Mouse (Mus musculus) limb, embryonic 11.5 days (tissue): ENCODE data around the gene Tmc7. TPM values are rescaled to one million over a fixed set of nuclear protein-coding genes. Genes with fewer than 3 reads are reported as not detected.

ENCODE experiments used
- ATAC-seq: fragments of 200-750 bp; cut with Nextera tagmentation; 2 replicates; pipeline ENCODE4 v1.8.0; 2017; ENCODE audit warnings: low read depth; ENCODE audit not compliant: insufficient number of reproducible peaks, low FRiP score, low TSS enrichment
- DNase-seq: peaks from one replicate; pipeline ENCODE4 v3.0.0-alpha.2; 2015; ENCODE audit warnings: low spot score
- H3K27ac ChIP-seq: fragments of 300-500 bp; sonication (generic); replicated peaks from 2 replicates; pipeline ENCODE4 v1.5.1; 2014; ENCODE audit warnings: low read depth, mild to moderate bottlenecking, low read length
- H3K27me3 ChIP-seq: fragments of 300-500 bp; sonication (generic); 2 replicates; pipeline ENCODE4 v1.6.1; 2014; ENCODE audit warnings: mild to moderate bottlenecking, low read length, mixed read lengths; ENCODE audit not compliant: control insufficient read depth, insufficient read depth
- H3K36me3 ChIP-seq: fragments of 300-500 bp; sonication (generic); 2 replicates; pipeline ENCODE4 v1.6.1; 2014; ENCODE audit warnings: mild to moderate bottlenecking, low read length, moderate library complexity, mixed read lengths; ENCODE audit not compliant: control insufficient read depth, insufficient read depth
- H3K4me1 ChIP-seq: fragments of 300-500 bp; sonication (generic); 2 replicates; pipeline ENCODE4 v1.6.1; 2014; ENCODE audit warnings: low read length, mixed read lengths; ENCODE audit not compliant: control insufficient read depth, insufficient read depth
- H3K4me2 ChIP-seq: fragments of 300-500 bp; sonication (generic); 2 replicates; pipeline ENCODE4 v1.6.1; 2014; ENCODE audit warnings: low read depth, mild to moderate bottlenecking, moderate library complexity; ENCODE audit not compliant: severe bottlenecking
- H3K4me3 ChIP-seq: fragments of 300-500 bp; sonication (generic); 2 replicates; pipeline ENCODE4 v1.5.1; 2014; ENCODE audit warnings: low read depth, low read length
- H3K9ac ChIP-seq: fragments of 300-500 bp; sonication (generic); 2 replicates; pipeline ENCODE4 v1.6.1; 2014; ENCODE audit warnings: mild to moderate bottlenecking, low read length
- H3K9me3 ChIP-seq: fragments of 300-500 bp; sonication (generic); 2 replicates; pipeline ENCODE4 v1.6.1; 2016; ENCODE audit warnings: low read length; ENCODE audit not compliant: control insufficient read depth
- WGBS: fragments of 180-500 bp; shearing (Covaris S2); extraction: QIAGEN DNeasy Blood & Tissue Kit; methylation state at CpG from one replicate; pipeline ENCODE4 v1.1.7; 2014; 5-methylcytosine and 5-hydroxymethylcytosine counted together
- polyA plus RNA-seq: library from polyadenylated mRNA; unstranded; fragments of >200 nt; fragmentation: Nextera tagmentation; extraction: Ambion mirVana; gene quantifications from 2 replicates; pipeline ENCODE4 v1.2.1, GENCODE M21; 2014

Tmc7 gene
- polyA plus RNA-seq, 1 experiment from 2014 or later, result 4.6 TPM

DNA sequence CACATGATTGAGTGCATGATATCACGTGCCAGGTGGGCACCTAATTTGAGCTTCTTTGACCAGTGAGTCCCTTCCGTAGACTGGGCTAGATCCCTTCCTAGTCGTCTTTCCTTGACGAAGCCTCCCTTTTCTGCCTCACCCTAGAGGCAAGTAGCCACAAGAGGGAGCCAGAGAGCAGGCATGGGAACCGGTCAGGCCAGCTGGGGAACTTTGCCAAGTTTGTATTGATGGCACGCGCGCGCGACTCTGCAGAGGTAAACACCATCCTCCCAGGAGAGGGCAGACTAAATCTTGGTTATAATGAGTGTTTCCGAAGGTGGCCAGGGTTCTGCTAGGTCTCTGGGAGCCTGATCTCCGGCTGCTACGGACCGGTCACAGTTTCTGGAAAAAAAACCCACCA, 10.7 kb upstream of the Tmc7 start:
- Histone ChIP-seq H3K4me1 (peaks cover 17% of the 10 kb centered on the region), H3K4me3 (no peak overlapping the region), H3K9me3 (no peaks in the 10 kb centered on the region), H3K27me3 (peaks cover 15% of the 10 kb centered on the region), H3K9ac (no peak overlapping the region), H3K4me2 (peak overlapping the region; percentile 2; the same call in 1 of the 2 replicates), H3K27ac (no peak overlapping the region), H3K36me3 (no peaks in the 10 kb centered on the region)
- peak; percentile 98 for DNase-seq
- 2% methylated on average over 14 of the region's 14 CpGs for WGBS
- no peak for ATAC-seq

DNA sequence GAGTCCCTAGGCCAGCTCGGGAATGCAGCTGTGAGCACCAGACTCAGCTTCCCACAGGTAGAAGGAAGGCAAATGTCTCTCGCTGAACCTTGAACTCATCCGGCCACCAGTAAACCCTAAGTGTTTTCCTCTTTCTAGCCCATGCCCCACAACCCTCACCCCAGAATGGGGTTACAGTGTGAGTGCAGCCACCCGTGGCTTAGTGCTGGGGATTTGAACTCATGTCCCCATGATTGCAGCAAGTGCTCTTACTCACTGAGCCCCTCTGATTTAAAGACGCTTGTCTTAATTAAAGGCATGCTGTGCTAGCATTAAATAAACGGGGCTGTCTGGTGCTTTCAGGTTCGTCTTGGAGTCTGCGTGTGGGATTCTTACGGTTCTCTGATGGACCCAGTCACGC, 10.1 kb upstream of the Tmc7 start:
- WGBS, result 25% methylated on average over 10 of the region's 10 CpGs
- Histone ChIP-seq H3K4me1 (peaks cover 17% of the 10 kb centered on the region), H3K9ac (no peak overlapping the region), H3K27me3 (peaks cover 15% of the 10 kb centered on the region), H3K4me3 (no peak overlapping the region), H3K27ac (no peak overlapping the region), H3K9me3 (no peaks in the 10 kb centered on the region), H3K36me3 (no peaks in the 10 kb centered on the region), H3K4me2 (peak overlapping the region; percentile 15; the same call in 1 of the 2 replicates)
- ATAC-seq, result no peak
- DNase-seq, result no peak

DNA sequence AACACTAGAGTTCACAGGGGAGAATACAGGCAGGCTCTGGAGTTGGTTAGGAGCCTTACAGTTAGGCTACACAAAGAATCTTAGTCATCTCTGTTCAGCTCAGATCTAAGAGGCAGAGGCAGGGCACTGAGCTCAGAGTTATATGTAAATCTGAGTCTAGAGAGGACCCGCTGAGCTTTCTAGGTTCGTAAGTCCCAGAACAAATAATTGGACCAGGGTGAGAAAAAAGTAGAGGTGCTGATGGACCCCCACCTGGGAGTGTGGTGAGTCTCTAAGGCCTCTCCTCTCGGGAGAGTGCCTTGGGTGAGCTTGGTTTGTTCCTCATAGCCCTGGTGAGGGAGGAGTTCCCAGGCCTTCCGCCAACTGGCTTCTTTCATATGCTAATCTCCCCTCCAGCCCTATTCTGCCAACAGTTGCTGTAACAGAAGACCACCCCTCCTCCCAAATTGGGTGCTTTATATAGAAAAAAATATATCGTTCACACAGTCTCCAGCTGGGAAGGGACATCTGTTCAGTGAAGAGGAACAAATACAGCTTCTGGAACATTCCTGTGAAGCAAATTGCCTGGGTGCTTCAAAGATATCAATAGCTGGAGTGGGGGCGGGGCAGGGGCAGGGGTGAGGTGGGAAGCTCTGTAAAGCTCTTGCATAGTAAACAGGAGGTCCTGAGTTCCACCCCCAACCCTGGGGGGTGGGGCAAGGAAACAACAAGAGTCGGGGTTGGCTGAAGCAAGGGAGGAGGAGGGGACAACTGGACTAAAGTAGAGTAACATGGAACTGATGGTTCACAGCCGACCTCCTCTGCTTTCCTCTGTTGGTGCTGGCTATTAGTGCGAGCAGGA, 9.3 kb upstream of the Tmc7 start:
- H3K9ac ChIP-seq, result no peak overlapping the region
- no peak overlapping the region for H3K4me3 ChIP-seq
- H3K36me3 ChIP-seq, result no peaks in the 10 kb centered on the region
- peak; percentile 75 for DNase-seq
- H3K27me3 ChIP-seq, result peaks cover 15% of the 10 kb centered on the region
- 10% methylated on average over 9 of the region's 9 CpGs for WGBS
- H3K4me1 ChIP-seq, result peaks cover 17% of the 10 kb centered on the region
- H3K9me3 ChIP-seq, result no peaks in the 10 kb centered on the region
- peak; percentile 76 for ATAC-seq
- H3K4me2 ChIP-seq, result peak overlapping the region; percentile 15; the same call in 1 of the 2 replicates
- H3K27ac ChIP-seq, result peak overlapping the region; percentile 30; the same call in 1 of the 2 replicates

DNA sequence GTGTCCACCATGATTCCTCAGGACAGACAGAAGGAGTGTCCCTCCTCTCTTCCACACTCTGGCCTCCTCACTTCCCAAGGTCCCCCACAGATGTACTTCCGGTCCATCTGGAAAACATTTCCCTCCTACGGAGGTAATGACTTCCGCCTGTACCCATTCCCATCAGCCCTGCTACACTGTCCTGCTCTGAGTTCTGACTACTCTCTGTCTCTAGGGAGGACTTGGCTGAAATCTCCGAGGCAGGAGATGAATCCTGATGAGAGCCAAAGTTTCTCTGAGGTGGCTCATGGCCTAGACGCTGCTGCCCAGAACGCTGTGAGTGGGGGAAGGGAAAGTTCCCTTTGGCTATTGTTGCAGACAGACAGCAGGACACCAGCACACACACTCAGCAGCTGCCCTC, 7.6 kb upstream of the Tmc7 start:
- Histone ChIP-seq H3K4me1 (peaks cover 15% of the 10 kb centered on the region), H3K9ac (peak overlapping the region; percentile 22; the same call in 1 of the 2 replicates), H3K4me2 (peak overlapping the region; percentile 24; the same call in 1 of the 2 replicates), H3K27me3 (peaks cover 11% of the 10 kb centered on the region), H3K36me3 (no peaks in the 10 kb centered on the region), H3K27ac (no peak overlapping the region; the same call in 1 of the 2 replicates), H3K4me3 (no peak overlapping the region), H3K9me3 (no peaks in the 10 kb centered on the region)
- DNase-seq (peak; percentile 54), ATAC-seq (0 out of 2 replicates have a peak, but pooled peaks have one; percentile 41)
- 16% methylated on average over 6 of the region's 6 CpGs for WGBS

DNA sequence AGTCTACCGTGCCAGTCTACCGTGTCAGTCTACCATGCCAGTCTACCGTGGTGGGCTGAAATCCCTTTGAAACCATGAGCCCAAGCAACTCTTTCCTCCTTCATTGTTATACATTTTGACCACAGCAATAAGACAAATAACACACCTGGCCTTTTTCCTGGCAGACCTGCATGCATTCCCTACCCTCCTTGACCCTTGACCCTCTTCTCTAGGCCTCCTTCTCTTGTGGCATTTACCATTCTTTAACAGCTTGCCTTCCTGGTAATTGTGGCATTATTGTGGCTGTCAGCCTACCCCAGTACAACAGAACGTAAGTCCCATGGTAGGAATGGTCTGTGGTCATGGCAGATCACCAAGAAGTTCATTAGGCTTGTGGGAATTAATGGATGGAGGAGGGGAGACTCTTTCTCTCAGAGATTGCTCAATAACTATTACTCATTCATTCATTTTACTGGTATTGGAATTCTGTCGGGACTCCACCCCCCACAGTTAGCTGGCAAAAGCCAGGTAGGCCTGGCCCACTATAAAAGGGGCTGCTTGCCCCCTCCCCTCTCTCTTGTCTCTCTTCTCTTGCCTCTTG, 6.3 kb upstream of the Tmc7 start:
- 96% methylated on average over 5 of the region's 5 CpGs for WGBS
- H3K4me2 ChIP-seq, result no peak overlapping the region
- ATAC-seq, result no peak

DNA sequence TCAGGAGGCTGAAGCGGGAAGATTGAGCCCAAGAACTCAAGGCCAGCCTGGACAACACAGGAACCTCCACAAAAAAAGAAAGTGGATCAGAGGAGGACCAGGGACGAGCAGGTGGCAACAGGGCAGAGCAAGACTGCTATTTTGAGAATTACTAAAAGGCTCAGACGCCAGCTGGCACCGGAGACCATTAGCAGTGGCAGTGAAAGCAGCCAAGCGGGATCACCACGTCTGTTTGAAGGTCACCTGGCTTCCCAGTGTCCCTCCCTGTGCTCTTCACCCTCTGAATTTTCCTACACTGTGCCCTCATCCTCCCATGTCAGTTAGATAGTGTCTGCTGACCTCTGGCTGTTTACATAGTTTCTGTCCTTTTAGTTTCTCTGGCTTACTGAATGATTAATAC, 1.3 kb upstream of the Tmc7 start:
- no peaks in the 10 kb centered on the region for H3K36me3 ChIP-seq
- 77% methylated on average over 6 of the region's 6 CpGs for WGBS
- no peak overlapping the region for H3K27ac ChIP-seq
- H3K4me2 ChIP-seq, result no peak overlapping the region
- H3K27me3 ChIP-seq, result no peaks in the 10 kb centered on the region
- ATAC-seq, result no peak
- 0 out of 2 replicates have a peak, but pooled peaks cover 3% of the 10 kb centered on the region for H3K4me1 ChIP-seq
- H3K9ac ChIP-seq, result no peak overlapping the region
- H3K4me3 ChIP-seq, result no peak overlapping the region
- no peaks in the 10 kb centered on the region for H3K9me3 ChIP-seq
- no peak for DNase-seq

More for the DNA sequence above, 6.3 kb upstream of the Tmc7 start:
- no peak overlapping the region for H3K9ac ChIP-seq
- no peak overlapping the region for H3K4me3 ChIP-seq
- no peaks in the 10 kb centered on the region for H3K9me3 ChIP-seq
- H3K27me3 ChIP-seq, result no peaks in the 10 kb centered on the region
- no peaks in the 10 kb centered on the region for H3K36me3 ChIP-seq
- H3K27ac ChIP-seq, result no peak overlapping the region
- H3K4me1 ChIP-seq, result peaks cover 14% of the 10 kb centered on the region
- no peak for DNase-seq

DNA sequence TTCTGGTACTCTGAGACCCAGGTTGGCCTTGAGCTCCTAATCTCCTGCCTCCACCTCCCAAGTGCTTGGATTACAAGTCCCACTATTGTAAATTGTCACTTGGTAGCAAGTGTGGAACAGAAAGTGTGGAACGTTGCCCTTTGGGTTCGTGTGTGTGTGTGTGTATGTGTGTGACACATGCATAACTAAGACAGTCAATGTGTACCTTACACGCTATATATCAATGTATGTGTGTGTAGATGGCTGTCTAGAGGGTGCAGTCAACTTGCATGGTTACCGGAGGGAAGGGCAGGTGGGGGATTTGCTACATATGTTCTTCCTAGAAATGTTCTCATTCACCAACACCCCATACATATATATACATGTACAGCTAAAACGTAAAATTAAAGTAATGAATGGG, 390 bp upstream of the Tmc7 start:
- Histone ChIP-seq H3K4me2 (peak overlapping the region; percentile 93), H3K27me3 (no peaks in the 10 kb centered on the region), H3K9me3 (no peaks in the 10 kb centered on the region), H3K9ac (no peak overlapping the region), H3K36me3 (no peaks in the 10 kb centered on the region), H3K4me3 (peak overlapping the region; percentile 62), H3K27ac (no peak overlapping the region), H3K4me1 (0 out of 2 replicates have a peak, but pooled peaks cover 3% of the 10 kb centered on the region)
- 73% methylated on average over 5 of the region's 5 CpGs for whole genome bisulfite sequencing
- ATAC-seq (peak; percentile 23; the same call in 1 of the 2 replicates), DNase-seq (no peak)

DNA sequence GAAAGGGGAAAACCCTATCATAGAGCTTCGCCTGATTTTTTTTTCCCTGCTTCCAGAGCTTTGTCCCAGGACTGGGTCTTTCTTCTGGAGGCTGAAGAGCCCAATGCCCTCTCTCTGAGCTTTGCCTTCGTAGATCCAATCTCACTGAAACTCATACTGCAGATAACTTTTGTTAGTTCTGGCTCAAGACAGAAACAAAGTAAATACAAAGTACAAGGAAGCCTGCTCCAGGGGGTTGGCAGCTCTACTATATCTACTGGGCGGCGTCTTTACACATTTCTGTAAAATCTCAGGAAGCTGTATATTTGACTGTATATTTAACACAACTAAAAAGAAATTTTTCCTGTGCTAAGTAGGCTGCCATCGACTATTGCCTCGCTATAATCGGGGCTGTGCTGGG, 715 bp downstream of the Tmc7 start:
- H3K27ac ChIP-seq, result no peak overlapping the region
- DNase-seq, result no peak
- peak overlapping the region; percentile 62; the same call in 1 of the 2 replicates for H3K4me3 ChIP-seq
- H3K27me3 ChIP-seq, result no peaks in the 10 kb centered on the region
- 0 out of 2 replicates have a peak, but pooled peaks cover 3% of the 10 kb centered on the region for H3K4me1 ChIP-seq
- no peak overlapping the region for H3K9ac ChIP-seq
- H3K36me3 ChIP-seq, result no peaks in the 10 kb centered on the region
- ATAC-seq, result no peak
- WGBS, result 26% methylated on average over 7 of the region's 7 CpGs
- no peaks in the 10 kb centered on the region for H3K9me3 ChIP-seq
- peak overlapping the region; percentile 93 for H3K4me2 ChIP-seq
